Mouse (Mus musculus) stomach, postnatal 0 days (tissue): ENCODE results near the gene 4430402I18Rik.

Experiments used
- CTCF ChIP-seq: IDR thresholded peaks from 2 replicates; pipeline ENCODE4 v1.5.1; 2016; ENCODE audit warnings: antibody characterized with exemption, low read depth, mild to moderate bottlenecking, moderate library complexity
- EP300 ChIP-seq: optimal IDR thresholded peaks from 2 replicates; pipeline ENCODE3; 2016; ENCODE audit warnings: antibody characterized with exemption

DNA sequence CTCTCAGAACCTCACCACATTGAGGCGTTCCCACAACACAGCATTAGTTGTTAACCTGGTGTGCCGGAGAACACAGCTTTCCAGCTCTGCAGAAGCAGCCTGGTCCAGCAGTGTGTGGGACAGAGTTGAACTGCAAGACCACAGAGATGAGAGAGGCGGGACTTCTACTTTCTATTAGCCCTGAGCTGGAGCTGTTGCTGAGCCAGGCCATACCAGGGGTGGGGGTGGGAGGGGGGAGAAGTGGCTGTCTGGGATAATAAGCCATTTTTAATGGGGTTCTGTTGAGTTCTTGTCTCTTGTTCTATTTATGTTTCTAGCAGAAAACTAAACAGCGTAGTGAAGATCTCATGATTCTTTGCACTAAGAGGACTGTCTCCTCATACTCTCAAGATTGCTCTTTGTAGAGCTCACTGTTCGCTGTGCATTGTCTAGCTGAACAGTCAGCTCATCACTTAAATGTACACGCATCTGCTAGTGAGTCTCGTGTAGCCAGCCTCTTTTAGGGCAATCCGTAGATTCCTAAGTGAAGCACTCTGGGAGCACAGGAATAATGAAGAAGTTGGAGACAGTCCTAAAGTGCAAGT lies 64.0 kb downstream of the 4430402I18Rik start:
- TF ChIP-seq CTCF: no peak
- TF ChIP-seq EP300: no peak
